Mouse (Mus musculus) intestine, embryonic 16.5 days (tissue): ENCODE data around the gene Rack1. TPM values are rescaled to one million over a fixed set of nuclear protein-coding genes. Genes with fewer than 3 reads are reported as not detected.
A peak's percentile ranks its signal among the peaks of the same experiment; 100 is the strongest.
"Not testable (repeated sequence)": the region's sequence is repeated elsewhere in the genome, so short reads cannot be mapped to it uniquely, and the experiment has no call there.

Source experiments
- ATAC-seq: fragments of 200-750 bp; cut with Nextera tagmentation; 2 replicates; pipeline ENCODE4 v1.8.0; 2017; ENCODE audit warnings: moderate TSS enrichment, moderate library complexity
- H3K27ac ChIP-seq: fragments of 300-500 bp; sonication (generic); 2 replicates; pipeline ENCODE4 v1.5.1; 2014; ENCODE audit warnings: mild to moderate bottlenecking, low read length
- H3K27me3 ChIP-seq: fragments of 300-500 bp; sonication (generic); replicated peaks from 2 replicates; pipeline ENCODE4 v1.6.1; 2014; ENCODE audit warnings: low read length, control low read depth, mixed read lengths; ENCODE audit not compliant: control insufficient read depth, insufficient read depth
- H3K36me3 ChIP-seq: fragments of 300-500 bp; sonication (generic); 2 replicates; pipeline ENCODE4 v1.6.1; 2014; ENCODE audit warnings: low read length, control low read depth; ENCODE audit not compliant: control insufficient read depth, insufficient read depth
- H3K4me1 ChIP-seq: fragments of 300-500 bp; sonication (generic); 2 replicates; pipeline ENCODE4 v1.6.1; 2014; ENCODE audit warnings: low read length, control low read depth, mixed read lengths; ENCODE audit not compliant: control insufficient read depth, insufficient read depth
- H3K4me2 ChIP-seq: fragments of 300-500 bp; sonication (generic); 2 replicates; pipeline ENCODE4 v1.6.1; 2014; ENCODE audit warnings: low read depth, low read length, control low read depth
- H3K4me3 ChIP-seq: fragments of 300-500 bp; sonication (generic); 2 replicates; pipeline ENCODE4 v1.5.1; 2014; ENCODE audit warnings: mild to moderate bottlenecking, low read length
- H3K9ac ChIP-seq: fragments of 300-500 bp; sonication (generic); 2 replicates; pipeline ENCODE4 v1.6.1; 2014; ENCODE audit warnings: low read depth, low read length
- H3K9me3 ChIP-seq: fragments of 300-500 bp; sonication (generic); 2 replicates; pipeline ENCODE4 v1.6.1; 2016; ENCODE audit warnings: low read length, control low read depth; ENCODE audit not compliant: control insufficient read depth
- WGBS: fragments of 180-500 bp; shearing (Covaris S2); extraction: QIAGEN DNeasy Blood & Tissue Kit; methylation state at CpG from one replicate; pipeline ENCODE4 v1.1.7; 2014; 5-methylcytosine and 5-hydroxymethylcytosine counted together
- polyA plus RNA-seq: library from polyadenylated mRNA; unstranded; fragments of >200 nt; fragmentation: Nextera tagmentation; extraction: Ambion mirVana; gene quantifications from 2 replicates; pipeline ENCODE4 v1.2.1, GENCODE M21; 2015

The Rack1 gene
- polyA plus RNA-seq, 1 experiment from 2014 or later, result 755 TPM

DNA sequence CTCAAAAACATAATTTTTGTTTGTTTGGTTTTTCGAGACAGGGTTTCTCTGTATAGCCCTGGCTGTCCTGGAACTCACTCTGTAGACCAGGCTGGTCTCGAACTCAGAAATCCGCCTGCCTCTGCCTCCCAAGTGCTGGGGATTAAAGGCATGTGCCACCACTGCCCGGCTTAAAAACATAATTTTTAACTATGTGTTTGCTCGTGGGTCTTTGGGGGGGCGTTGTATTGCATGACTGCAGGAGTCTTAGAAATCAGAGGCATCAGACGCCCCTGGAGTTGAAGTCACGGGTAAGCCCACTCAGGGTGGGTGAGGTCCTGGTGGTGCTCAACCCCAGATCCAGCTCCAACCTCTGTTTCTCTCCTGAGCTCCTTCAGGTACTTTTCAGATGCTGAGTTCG, 8.2 kb upstream of the Rack1 start:
- not testable (repeated sequence) for H3K4me3 ChIP-seq, H3K4me1 ChIP-seq, H3K27me3 ChIP-seq, ATAC-seq, H3K4me2 ChIP-seq, H3K9ac ChIP-seq, H3K36me3 ChIP-seq, H3K27ac ChIP-seq, H3K9me3 ChIP-seq
- 85% methylated on average over 9 of the region's 9 CpGs for WGBS

DNA sequence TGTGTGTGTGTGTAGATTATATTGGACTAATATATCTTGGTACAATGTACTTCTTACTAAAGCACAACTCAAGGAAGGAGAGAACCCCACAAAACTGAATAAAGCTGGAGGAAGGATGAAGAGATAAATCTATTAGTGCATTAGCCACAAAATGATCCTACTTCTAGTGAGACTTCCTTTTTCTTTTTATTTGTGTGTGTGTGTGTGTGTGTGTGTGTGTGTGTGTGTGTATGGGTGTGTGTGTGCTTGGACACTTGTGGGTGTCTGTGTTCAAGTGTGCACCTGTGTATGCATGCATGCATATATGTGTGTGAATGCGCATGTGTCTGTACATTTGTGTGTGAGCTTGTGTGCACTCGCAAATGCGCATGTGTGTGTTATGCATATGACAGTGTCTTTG, 6.9 kb upstream of the Rack1 start:
- H3K27ac ChIP-seq, result no peak overlapping the region
- H3K27me3 ChIP-seq, result no peaks in the 10 kb centered on the region
- no peak overlapping the region for H3K4me2 ChIP-seq
- 95% methylated on average over 3 of the region's 3 CpGs for WGBS
- H3K4me3 ChIP-seq, result no peak overlapping the region
- no peak for ATAC-seq
- H3K9ac ChIP-seq, result no peak overlapping the region
- no peaks in the 10 kb centered on the region for H3K9me3 ChIP-seq
- H3K36me3 ChIP-seq, result no peaks in the 10 kb centered on the region
- peaks cover 7% of the 10 kb centered on the region for H3K4me1 ChIP-seq

DNA sequence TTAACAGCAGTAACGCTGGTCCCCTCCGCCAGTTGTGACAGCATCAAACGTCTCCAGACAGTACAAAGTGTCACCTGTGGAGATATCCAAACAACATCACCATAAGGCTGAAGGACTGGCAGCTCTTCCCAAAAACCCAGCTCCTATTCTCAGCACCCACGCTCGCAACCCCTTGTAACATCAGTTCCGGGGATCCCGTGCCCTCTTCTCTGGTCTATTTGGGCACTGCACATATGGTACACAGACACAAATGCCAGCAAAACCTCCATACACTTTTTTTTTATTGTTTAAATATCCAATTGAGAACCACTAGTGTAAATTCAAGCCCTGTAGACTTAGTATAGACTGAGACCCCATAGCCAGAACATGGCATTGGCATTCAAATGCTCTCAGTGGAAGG, 4.9 kb upstream of the Rack1 start:
- Histone ChIP-seq H3K9me3 (no peaks in the 10 kb centered on the region), H3K27me3 (no peaks in the 10 kb centered on the region), H3K27ac (no peak overlapping the region), H3K4me3 (no peak overlapping the region), H3K36me3 (no peaks in the 10 kb centered on the region), H3K9ac (no peak overlapping the region), H3K4me1 (peaks cover 10% of the 10 kb centered on the region), H3K4me2 (no peak overlapping the region)
- 93% methylated on average over 7 of the region's 7 CpGs for WGBS
- no peak for ATAC-seq

DNA sequence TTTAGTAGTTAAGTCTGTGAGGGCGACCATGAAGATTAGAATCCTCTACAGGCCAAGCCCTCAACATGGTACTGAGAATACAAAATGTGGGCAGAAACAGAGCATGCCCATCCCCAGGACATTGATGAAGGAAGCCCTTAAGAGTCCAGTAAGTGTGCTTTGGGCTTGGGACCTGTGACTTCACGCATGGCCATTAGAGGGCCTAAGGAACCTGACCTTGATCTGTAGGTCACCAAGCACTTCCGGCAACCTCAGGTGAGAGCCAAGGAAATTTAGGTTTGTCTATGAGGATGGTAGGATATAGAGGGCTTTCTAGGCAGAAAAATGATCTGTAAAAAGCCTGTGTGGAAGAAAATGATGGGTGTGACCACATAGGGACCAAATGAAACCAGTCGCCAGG, 3.8 kb upstream of the Rack1 start:
- H3K4me1 ChIP-seq, result peaks cover 10% of the 10 kb centered on the region

DNA sequence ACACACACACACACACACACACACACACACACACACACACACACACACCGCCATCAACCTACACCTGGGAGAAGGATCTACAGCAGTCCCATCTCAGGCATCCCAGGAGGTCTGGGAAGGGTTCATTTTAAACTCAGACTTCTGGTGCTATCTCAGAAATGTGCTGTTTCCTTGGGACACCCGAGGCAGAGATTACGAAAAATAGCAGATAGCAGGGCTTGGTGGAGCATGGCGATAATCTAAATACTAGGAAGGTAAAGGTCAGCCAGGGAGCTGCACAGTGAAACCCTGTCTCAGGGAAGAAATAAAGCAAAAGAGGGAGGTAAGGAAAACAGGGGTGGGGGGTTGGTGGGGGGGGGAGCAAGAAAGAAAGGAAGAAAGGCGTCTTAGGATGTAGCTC, 2.8 kb upstream of the Rack1 start:
- Histone ChIP-seq H3K9me3 (no peaks in the 10 kb centered on the region), H3K4me3 (no peak overlapping the region), H3K27ac (no peak overlapping the region), H3K4me2 (0 out of 2 replicates have a peak overlapping the region, but pooled peaks have one; percentile 4), H3K36me3 (no peaks in the 10 kb centered on the region; the same call in 1 of the 2 replicates), H3K4me1 (peaks cover 20% of the 10 kb centered on the region), H3K9ac (no peak overlapping the region), H3K27me3 (no peaks in the 10 kb centered on the region)
- 69% methylated on average over 5 of the region's 5 CpGs for WGBS
- no peak for ATAC-seq

More for the DNA sequence above, 3.8 kb upstream of the Rack1 start:
- 86% methylated on average over 4 of the region's 4 CpGs for WGBS
- H3K9ac ChIP-seq, result no peak overlapping the region
- no peaks in the 10 kb centered on the region for H3K27me3 ChIP-seq
- H3K27ac ChIP-seq, result no peak overlapping the region
- ATAC-seq, result no peak
- no peak overlapping the region for H3K4me2 ChIP-seq
- H3K4me3 ChIP-seq, result no peak overlapping the region
- H3K9me3 ChIP-seq, result no peaks in the 10 kb centered on the region
- no peaks in the 10 kb centered on the region for H3K36me3 ChIP-seq

DNA sequence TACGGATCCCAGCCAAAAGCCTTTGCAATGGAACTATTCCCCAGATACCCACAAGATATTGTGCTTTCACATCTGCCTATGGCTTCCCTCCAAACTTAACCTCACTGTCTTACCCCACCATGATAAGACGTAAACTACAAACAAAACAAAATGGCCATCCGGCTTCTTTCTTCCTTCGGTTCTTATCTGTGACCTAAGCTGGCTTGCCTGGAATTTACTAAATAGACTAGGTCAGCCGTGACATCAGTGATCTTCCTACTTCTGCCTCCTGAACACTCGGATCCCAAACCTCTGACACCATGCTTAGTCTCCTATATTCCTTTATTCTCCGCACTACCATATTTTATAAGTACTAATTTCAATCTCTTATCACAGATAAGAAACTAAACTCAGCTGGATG, 1.8 kb upstream of the Rack1 start:
- H3K36me3 ChIP-seq, result no peaks in the 10 kb centered on the region; the same call in 1 of the 2 replicates
- no peak overlapping the region for H3K27ac ChIP-seq
- peak overlapping the region; percentile 77; the same call in 1 of the 2 replicates for H3K4me2 ChIP-seq
- H3K9ac ChIP-seq, result no peak overlapping the region
- H3K4me1 ChIP-seq, result peaks cover 26% of the 10 kb centered on the region
- 82% methylated on average over 7 of the region's 7 CpGs for WGBS
- H3K4me3 ChIP-seq, result no peak overlapping the region
- no peak for ATAC-seq
- no peaks in the 10 kb centered on the region for H3K27me3 ChIP-seq
- no peaks in the 10 kb centered on the region for H3K9me3 ChIP-seq

DNA sequence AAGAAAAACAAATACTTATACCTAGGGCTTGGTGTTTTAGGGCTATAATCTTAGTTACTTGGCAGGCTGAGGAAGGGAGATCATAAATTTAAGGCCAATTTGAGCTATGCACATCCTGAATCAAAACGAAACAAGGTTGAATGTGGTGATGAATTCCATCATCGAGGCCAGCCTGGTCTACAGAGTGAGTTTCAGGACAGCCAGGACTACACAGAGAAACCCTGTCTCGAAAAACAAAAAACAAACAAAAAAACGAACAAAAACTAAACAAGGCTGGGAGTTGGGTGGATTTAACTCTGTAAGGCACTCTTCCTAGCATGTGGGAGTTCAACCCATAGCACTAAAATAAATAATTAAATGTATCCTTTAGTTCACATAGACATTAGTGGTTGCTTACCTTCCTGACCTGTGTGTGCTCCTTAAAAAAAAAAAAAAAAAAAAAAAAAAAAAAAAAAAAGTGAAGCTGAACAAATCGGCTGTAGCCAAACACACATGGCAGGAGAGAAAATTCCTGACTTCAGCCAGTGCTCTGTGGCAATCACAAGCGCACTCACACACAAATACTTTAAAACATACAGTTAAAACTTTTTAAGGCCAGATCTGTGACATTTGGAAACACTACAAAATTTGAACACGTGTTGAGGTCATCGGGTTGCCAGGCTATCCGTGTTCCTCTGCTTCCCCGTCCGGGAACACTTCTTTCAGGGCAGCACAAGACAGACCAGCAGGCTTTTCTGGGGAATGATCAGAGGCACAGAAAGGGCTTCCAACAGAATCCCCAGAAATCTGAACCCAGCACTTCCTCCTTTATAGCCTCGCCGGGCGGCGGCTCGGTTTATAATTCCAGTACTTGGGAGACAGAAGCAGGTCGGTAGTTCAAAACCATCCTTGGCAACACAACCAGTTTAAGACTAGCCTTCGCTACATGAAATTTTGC, 880 bp upstream of the Rack1 start:
- peak overlapping the region; percentile 99 for H3K27ac ChIP-seq
- peaks cover 26% of the 10 kb centered on the region for H3K4me1 ChIP-seq
- peaks cover 6% of the 10 kb centered on the region; the same call in 1 of the 2 replicates for H3K36me3 ChIP-seq
- ATAC-seq, result peak; percentile 22
- H3K4me2 ChIP-seq, result peak overlapping the region; percentile 77
- H3K27me3 ChIP-seq, result no peaks in the 10 kb centered on the region
- 6% methylated on average over 18 of the region's 18 CpGs for WGBS
- no peaks in the 10 kb centered on the region for H3K9me3 ChIP-seq
- peak overlapping the region; percentile 91 for H3K9ac ChIP-seq
- H3K4me3 ChIP-seq, result peak overlapping the region; percentile 88

DNA sequence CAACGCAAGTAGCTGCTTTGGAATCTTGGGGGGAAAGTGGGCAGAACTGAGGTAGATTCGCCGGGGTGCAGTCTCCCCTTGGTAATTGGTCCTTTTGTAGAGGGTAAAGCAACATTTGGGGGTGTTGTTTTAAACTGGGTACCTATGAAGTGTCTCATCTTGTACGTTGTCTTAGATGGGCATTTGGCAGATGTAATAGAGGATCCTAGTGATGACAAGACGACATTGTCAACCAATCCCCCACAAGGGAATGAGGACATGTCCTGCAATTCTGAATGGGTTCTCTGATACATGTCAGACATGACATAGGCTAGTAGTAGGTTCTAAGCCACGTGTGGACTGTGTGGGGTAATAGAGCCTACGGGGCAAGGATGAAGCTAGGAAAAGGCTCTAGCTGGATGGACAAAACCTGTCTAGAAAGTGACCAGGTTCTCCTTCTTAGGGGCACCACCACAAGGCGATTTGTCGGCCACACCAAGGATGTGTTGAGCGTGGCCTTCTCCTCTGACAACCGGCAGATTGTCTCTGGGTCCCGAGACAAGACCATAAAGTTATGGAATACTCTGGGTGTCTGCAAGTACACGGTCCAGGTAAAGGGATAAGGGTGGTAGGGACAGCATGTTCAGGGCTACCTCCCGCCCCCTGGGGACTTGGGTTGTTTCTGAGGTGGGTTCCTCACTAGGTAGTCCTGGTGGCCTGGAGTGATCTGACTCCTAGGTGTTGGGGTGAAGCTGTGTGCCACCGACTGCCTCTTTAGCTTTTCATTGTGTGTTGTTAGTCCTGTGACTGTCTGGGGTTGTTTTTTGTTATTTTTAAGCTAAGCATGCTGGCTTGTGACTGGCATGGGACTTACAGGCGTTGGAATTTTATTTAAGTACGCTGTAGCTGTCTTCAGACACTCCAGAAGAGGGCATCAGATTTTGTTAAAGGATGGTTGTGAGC, 2.0 kb downstream of the Rack1 start:
- Histone ChIP-seq H3K4me1 (peaks cover 26% of the 10 kb centered on the region), H3K27me3 (no peaks in the 10 kb centered on the region), H3K36me3 (peaks cover 26% of the 10 kb centered on the region), H3K4me3 (peak overlapping the region; percentile 88), H3K9ac (peak overlapping the region; percentile 91), H3K9me3 (no peaks in the 10 kb centered on the region), H3K4me2 (peak overlapping the region; percentile 77), H3K27ac (no peak overlapping the region)
- ATAC-seq, result no peak
- WGBS, result 68% methylated on average over 17 of the region's 17 CpGs

DNA sequence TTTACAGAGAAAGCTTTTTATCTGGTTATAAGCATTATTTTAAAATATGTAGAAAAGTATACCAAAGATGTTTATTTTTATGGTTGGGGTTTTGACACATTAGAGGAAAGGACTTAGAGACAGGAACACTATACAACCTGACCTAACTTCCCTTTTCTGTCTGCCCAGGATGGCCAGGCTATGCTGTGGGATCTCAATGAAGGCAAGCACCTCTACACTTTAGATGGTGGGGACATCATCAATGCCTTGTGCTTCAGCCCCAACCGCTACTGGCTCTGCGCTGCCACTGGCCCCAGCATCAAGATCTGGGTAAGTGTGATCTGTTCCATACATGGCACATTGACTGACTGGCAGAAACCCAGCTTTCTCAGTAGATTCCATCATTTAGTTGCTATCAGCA, 3.9 kb downstream of the Rack1 start:
- H3K4me1 ChIP-seq, result peaks cover 17% of the 10 kb centered on the region; the same call in 1 of the 2 replicates
- ATAC-seq, result no peak
- no peak overlapping the region for H3K4me2 ChIP-seq
- no peaks in the 10 kb centered on the region for H3K27me3 ChIP-seq
- WGBS, result 97% methylated on average over 2 of the region's 2 CpGs
- no peak overlapping the region for H3K9ac ChIP-seq
- peaks cover 34% of the 10 kb centered on the region for H3K36me3 ChIP-seq
- no peak overlapping the region for H3K4me3 ChIP-seq
- no peak overlapping the region for H3K27ac ChIP-seq
- H3K9me3 ChIP-seq, result no peaks in the 10 kb centered on the region
